Mouse (Mus musculus) large intestine, adult 2 months (tissue): ENCODE data around the gene Defb30. TPM values are rescaled to one million over a fixed set of nuclear protein-coding genes. Genes with fewer than 3 reads are reported as not detected.

Source experiments
- DNase-seq: peaks from one replicate; pipeline ENCODE4 v3.0.0-alpha.2; 2012; ENCODE audit warnings: low read depth, low spot score
- WGBS: fragments of 180-500 bp; shearing (Covaris S2); methylation state at CpG from one replicate; pipeline ENCODE4 v1.1.7; 2018; 5-methylcytosine and 5-hydroxymethylcytosine counted together
- polyA plus RNA-seq: library from polyadenylated mRNA; depleted of rRNA; stranded (reverse); fragments of >200 nt; gene quantifications from 2 replicates; pipeline ENCODE4 v1.2.3, GENCODE M21; 2012; rRNA removed

Defb30 gene
- polyA plus RNA-seq, result not detected in 2 replicates

GRCm38 (mm10) chr14:63049910-63050370 lies at the start of gene Defb30:
TSS of gene Defb30 (minus strand) at chr14:63049960.
- 76% methylated on average over 14 of the region's 14 CpGs for WGBS
- no peak for DNase-seq

GRCm38 (mm10) chr14:63067708-63068107 lies 17.9 kb upstream of the Defb30 start:
- no peak for DNase-seq
- 57% methylated on average over 15 of the region's 15 CpGs for WGBS

- DNase-seq, result peak; percentile 24
- 31% methylated on average over 16 of the region's 16 CpGs for WGBS
Observed at GRCm38 (mm10) chr14:63066630-63067310, 17.0 kb upstream of the Defb30 start.

- no peak for DNase-seq
- 49% methylated on average over 5 of the region's 5 CpGs for WGBS
Observed at GRCm38 (mm10) chr14:63065391-63065790, 15.6 kb upstream of the Defb30 start.

- DNase-seq, result no peak
- WGBS, result 76% methylated on average over 2 of the region's 2 CpGs
Observed at GRCm38 (mm10) chr14:63062184-63062583, 12.4 kb upstream of the Defb30 start.

- 64% methylated on average over 10 of the region's 10 CpGs for WGBS
- DNase-seq, result no peak
Observed at GRCm38 (mm10) chr14:63060361-63060760, 10.6 kb upstream of the Defb30 start.

- DNase-seq, result no peak
- WGBS, result 24% methylated on average over 6 of the region's 6 CpGs
Observed at GRCm38 (mm10) chr14:63054729-63055128, 5.0 kb upstream of the Defb30 start.

GRCm38 (mm10) chr14:63050769-63051168 lies 1.0 kb upstream of the Defb30 start:
- WGBS, result 30% methylated on average over 5 of the region's 5 CpGs
- peak; percentile 19 for DNase-seq

- DNase-seq, result no peak
- 80% methylated on average over 3 of the region's 3 CpGs for WGBS
Observed at GRCm38 (mm10) chr14:63046691-63047090, 3.1 kb downstream of the Defb30 start, which contains the start of gene Defb42. TSS of gene Defb42 (plus strand) at chr14:63046991.

- DNase-seq, result no peak
- WGBS, result 48% methylated on average over 6 of the region's 6 CpGs
Observed at GRCm38 (mm10) chr14:63020524-63021156, 29.1 kb downstream of the Defb30 start.

- 74% methylated on average over 4 of the region's 4 CpGs for WGBS
- no peak for DNase-seq
Observed at GRCm38 (mm10) chr14:63014667-63015066, 35.1 kb downstream of the Defb30 start.

GRCm38 (mm10) chr14:63013082-63013481 lies 36.7 kb downstream of the Defb30 start:
- DNase-seq, result no peak
- WGBS, result 64% methylated on average over 4 of the region's 4 CpGs

- DNase-seq, result no peak
- WGBS, result 91% methylated on average over 5 of the region's 5 CpGs
Observed at GRCm38 (mm10) chr14:63011471-63011870, 38.3 kb downstream of the Defb30 start, which contains the start of gene Defb43. TSS of gene Defb43 (plus strand) at chr14:63011771.

- WGBS, result 56% methylated on average over 2 of the region's 2 CpGs
- DNase-seq, result no peak
Observed at GRCm38 (mm10) chr14:63002588-63002987, 47.2 kb downstream of the Defb30 start.

- no peak for DNase-seq
- WGBS, result 75% methylated on average over 4 of the region's 4 CpGs
Observed at GRCm38 (mm10) chr14:62998977-62999376, 50.8 kb downstream of the Defb30 start.

- no peak for DNase-seq
- 74% methylated on average over 8 of the region's 8 CpGs for WGBS
Observed at GRCm38 (mm10) chr14:62997777-62998176, 52.0 kb downstream of the Defb30 start, which contains the start of gene Defb47. TSS of gene Defb47 (plus strand) at chr14:62998077.

GRCm38 (mm10) chr14:62991849-62992510 lies 57.8 kb downstream of the Defb30 start:
- whole genome bisulfite sequencing, result 71% methylated on average over 7 of the region's 7 CpGs
- no peak for DNase-seq

- DNase-seq, result no peak
- 72% methylated on average over 3 of the region's 3 CpGs for WGBS
Observed at GRCm38 (mm10) chr14:62991271-62991670, 58.5 kb downstream of the Defb30 start.

GRCm38 (mm10) chr14:62984410-62984809 lies 65.3 kb downstream of the Defb30 start, which contains the start of gene Defb48:
TSS of gene Defb48 (minus strand) at chr14:62984510.
- DNase-seq, result no peak
- WGBS, result 72% methylated on average over 1 of the region's 1 CpGs
